Mouse (Mus musculus) thymus, adult 2 months (tissue): ENCODE measurements around the gene Mipol1. TPM values are rescaled to one million over a fixed set of nuclear protein-coding genes. Genes with fewer than 3 reads are reported as not detected.

Source experiments
- DNase-seq: peaks from one replicate; pipeline ENCODE4 v3.0.0; 2021
- H3K27ac ChIP-seq: fragments of 200-500 bp; 2 replicates; pipeline ENCODE4 v1.5.1; 2012; ENCODE audit warnings: low read length, control low read depth; ENCODE audit not compliant: control insufficient read depth, insufficient read depth
- H3K27me3 ChIP-seq: fragments of 200-500 bp; 2 replicates; pipeline ENCODE4 v1.6.1; 2012; ENCODE audit warnings: mild to moderate bottlenecking, low read length, moderate library complexity, mixed read lengths; ENCODE audit not compliant: control insufficient read depth, insufficient read depth
- H3K36me3 ChIP-seq: fragments of 200-500 bp; 2 replicates; pipeline ENCODE4 v1.6.1; 2012; ENCODE audit warnings: mild to moderate bottlenecking, low read length, moderate library complexity; ENCODE audit not compliant: control insufficient read depth, insufficient read depth
- H3K4me1 ChIP-seq: fragments of 200-500 bp; replicated peaks from 2 replicates; pipeline ENCODE4 v1.6.1; 2012; ENCODE audit warnings: low read length; ENCODE audit not compliant: control insufficient read depth, insufficient read depth
- H3K4me3 ChIP-seq: fragments of 200-500 bp; 2 replicates; pipeline ENCODE4 v1.5.1; 2012; ENCODE audit warnings: mild to moderate bottlenecking, low read length, control low read depth, moderate library complexity; ENCODE audit not compliant: control insufficient read depth, insufficient read depth
- CTCF ChIP-seq: fragments of 200-500 bp; IDR thresholded peaks from 2 replicates; pipeline ENCODE4 v1.5.1; 2012; ENCODE audit warnings: mild to moderate bottlenecking, control low read depth, low read length, moderate library complexity, borderline replicate concordance; ENCODE audit not compliant: control insufficient read depth, poor library complexity, insufficient read depth; ENCODE audit errors: extremely low read depth
- POLR2A ChIP-seq: fragments of 200-500 bp; IDR thresholded peaks from 2 replicates; pipeline ENCODE4 v1.6.1; 2012; ENCODE audit warnings: mild to moderate bottlenecking, low read length, control low read depth, moderate library complexity; ENCODE audit not compliant: control insufficient read depth, poor library complexity, insufficient read depth; ENCODE audit errors: extremely low read depth
- WGBS: fragments of 180-500 bp; shearing (Covaris S2); methylation state at CpG from one replicate; pipeline ENCODE4 v1.1.7; 2018; 5-methylcytosine and 5-hydroxymethylcytosine counted together
- polyA plus RNA-seq: library from polyadenylated mRNA; depleted of rRNA; stranded (reverse); fragments of >200 nt; gene quantifications from 2 replicates; pipeline ENCODE4 v1.2.3, GENCODE M21; 2012

Gene Mipol1
- polyA plus RNA-seq, 1 experiment = 1.5 TPM

GRCm38 (mm10) chr12:57537791-57538587 is 307.8 kb downstream of the Mipol1 start:
- H3K27ac ChIP-seq = no peak overlapping the region
- TF ChIP-seq CTCF = no peak
- TF ChIP-seq POLR2A = no peak
- H3K27me3 ChIP-seq = peaks cover 27% of the 10 kb centered on the region
- DNase-seq = no peak
- H3K4me3 ChIP-seq = no peak overlapping the region
- no peaks in the 10 kb centered on the region for H3K36me3 ChIP-seq
- no peaks in the 10 kb centered on the region for H3K4me1 ChIP-seq
- WGBS = 6% methylated on average over 21 of the region's 21 CpGs

DNA sequence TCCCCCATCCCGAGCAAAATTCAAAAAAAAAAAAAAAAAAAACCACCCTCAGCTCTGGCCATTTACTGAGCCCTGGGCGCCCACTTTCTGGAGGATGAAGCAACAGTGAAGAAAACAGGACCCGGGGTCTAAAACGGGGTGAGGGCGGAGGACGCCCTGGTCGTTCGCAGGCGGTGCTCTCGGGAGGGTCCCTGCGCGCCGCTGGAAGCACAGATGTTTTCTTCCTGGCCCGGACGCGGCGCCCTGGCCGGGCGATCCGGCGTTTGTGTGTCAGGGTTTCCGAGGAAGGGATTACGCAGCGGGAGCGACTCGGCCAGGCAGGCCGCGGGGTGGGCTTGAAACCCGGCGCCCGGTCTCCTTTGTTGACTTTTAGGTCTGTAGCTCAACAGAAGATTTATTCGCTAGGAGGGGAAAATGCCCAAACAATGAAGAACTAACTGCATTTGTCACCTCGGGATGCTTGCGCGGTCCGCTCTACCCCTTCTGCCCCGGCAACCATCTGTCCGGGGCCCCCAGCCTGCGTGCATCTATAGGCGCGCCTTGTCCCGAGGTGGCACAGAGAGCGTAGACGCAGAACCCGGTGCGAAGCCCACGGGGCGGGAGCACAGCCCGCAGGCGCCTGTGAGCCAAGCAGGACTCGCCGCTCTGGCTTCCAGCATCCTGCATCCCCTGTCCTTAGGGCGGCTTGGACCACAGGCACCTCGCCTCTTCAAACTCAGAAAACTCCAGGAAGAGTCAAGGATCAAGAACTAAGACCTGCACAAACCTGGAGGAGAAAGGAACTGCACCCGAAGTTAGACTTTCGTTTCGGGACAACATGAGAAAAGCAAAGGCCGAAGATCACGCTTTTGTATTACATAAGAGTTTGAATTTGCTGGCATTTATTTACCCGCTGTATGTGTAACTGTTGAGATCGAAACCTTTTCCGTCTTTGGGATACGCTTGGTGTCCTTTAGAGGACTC is 308.6 kb downstream of the Mipol1 start:
- H3K27ac ChIP-seq = no peak overlapping the region
- no peaks in the 10 kb centered on the region for H3K4me1 ChIP-seq
- H3K36me3 ChIP-seq = no peaks in the 10 kb centered on the region
- 3% methylated on average over 63 of the region's 63 CpGs for WGBS
- no peak overlapping the region for H3K4me3 ChIP-seq
- no peak for DNase-seq
- TF ChIP-seq CTCF (no peak), POLR2A (no peak)
- H3K27me3 ChIP-seq = peaks cover 28% of the 10 kb centered on the region

GRCm38 (mm10) chr12:57539551-57539985 is 309.3 kb downstream of the Mipol1 start:
- H3K27me3 ChIP-seq = peaks cover 28% of the 10 kb centered on the region
- TF ChIP-seq CTCF = no peak
- TF ChIP-seq POLR2A = no peak
- 4% methylated on average over 10 of the region's 10 CpGs for WGBS
- no peak overlapping the region for H3K4me3 ChIP-seq
- H3K36me3 ChIP-seq = no peaks in the 10 kb centered on the region
- no peaks in the 10 kb centered on the region for H3K4me1 ChIP-seq
- no peak overlapping the region for H3K27ac ChIP-seq
- DNase-seq = no peak

GRCm38 (mm10) chr12:57541118-57541517 is 310.9 kb downstream of the Mipol1 start:
- no peak overlapping the region for H3K4me3 ChIP-seq
- WGBS = 17% methylated on average over 6 of the region's 6 CpGs
- TF ChIP-seq CTCF = no peak
- no peak for TF ChIP-seq POLR2A
- no peak overlapping the region for H3K27ac ChIP-seq
- DNase-seq = no peak
- H3K4me1 ChIP-seq = peaks cover 5% of the 10 kb centered on the region
- no peaks in the 10 kb centered on the region for H3K36me3 ChIP-seq
- peaks cover 24% of the 10 kb centered on the region; the same call in 1 of the 2 replicates for H3K27me3 ChIP-seq

GRCm38 (mm10) chr12:57541931-57542745 is 311.9 kb downstream of the Mipol1 start:
- DNase-seq = no peak
- Histone ChIP-seq H3K4me3 (no peak overlapping the region), H3K4me1 (peaks cover 5% of the 10 kb centered on the region), H3K36me3 (no peaks in the 10 kb centered on the region), H3K27ac (no peak overlapping the region), H3K27me3 (peaks cover 24% of the 10 kb centered on the region)
- no peak for TF ChIP-seq POLR2A
- no peak for TF ChIP-seq CTCF
- WGBS = 6% methylated on average over 46 of the region's 46 CpGs

DNA sequence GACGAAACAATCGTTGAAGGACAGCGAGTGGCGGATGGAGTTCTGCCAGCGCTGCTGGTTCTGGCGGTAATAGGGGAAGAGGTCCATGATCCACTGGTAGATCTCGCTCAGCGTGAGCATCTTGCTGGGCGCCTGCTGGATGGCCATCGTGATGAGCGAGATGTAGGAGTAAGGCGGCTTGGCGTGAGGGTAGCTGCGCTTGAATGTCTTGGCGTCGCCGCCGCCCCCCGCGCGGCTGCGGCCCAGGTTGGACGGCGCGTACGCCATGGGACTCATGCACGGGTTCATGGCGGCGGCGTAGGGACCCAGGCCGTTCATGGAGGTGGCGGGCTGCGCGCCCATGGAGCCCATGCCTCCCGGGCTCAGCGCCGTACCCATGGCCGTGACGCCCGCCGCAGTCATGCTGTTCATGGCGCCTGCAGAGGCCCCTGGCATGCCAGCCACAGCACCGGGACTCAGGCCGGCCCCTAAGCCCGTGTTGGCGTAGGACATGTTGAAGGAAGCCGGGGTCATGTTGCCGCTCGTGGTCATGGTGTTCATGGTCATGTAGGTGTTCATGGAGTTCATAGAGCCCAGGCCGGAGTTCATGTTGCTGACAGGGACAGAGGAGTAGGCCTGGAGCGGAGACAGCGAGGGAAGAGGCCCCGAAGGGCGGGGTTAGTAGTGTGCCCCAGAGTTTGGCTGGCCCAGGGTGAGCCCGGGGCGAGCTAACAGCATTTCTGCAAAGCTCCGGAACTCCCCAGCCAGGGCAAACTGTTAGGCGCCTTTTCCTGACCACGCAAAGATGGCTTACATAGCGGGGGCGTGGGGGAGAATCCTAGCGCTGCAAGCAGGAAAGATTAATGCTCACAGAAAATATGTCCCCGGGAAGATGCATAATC is 312.8 kb downstream of the Mipol1 start:
- 14% methylated on average over 63 of the region's 63 CpGs for WGBS
- peaks cover 24% of the 10 kb centered on the region for H3K27me3 ChIP-seq
- H3K27ac ChIP-seq = no peak overlapping the region
- no peak for TF ChIP-seq CTCF
- TF ChIP-seq POLR2A = no peak
- H3K36me3 ChIP-seq = no peaks in the 10 kb centered on the region
- peaks cover 5% of the 10 kb centered on the region for H3K4me1 ChIP-seq
- no peak for DNase-seq
- no peak overlapping the region for H3K4me3 ChIP-seq
